Mouse (Mus musculus): ENCODE measurements around the gene Ndrg3. TPM values are rescaled to one million over a fixed set of nuclear protein-coding genes. Genes with fewer than 3 reads are reported as not detected.
"Not testable (repeated sequence)": the region's sequence is repeated elsewhere in the genome, so short reads cannot be mapped to it uniquely, and the experiment has no call there.

The Ndrg3 gene
- total RNA-seq, 1 experiment from 2014 or later: 53.4 TPM

DNA sequence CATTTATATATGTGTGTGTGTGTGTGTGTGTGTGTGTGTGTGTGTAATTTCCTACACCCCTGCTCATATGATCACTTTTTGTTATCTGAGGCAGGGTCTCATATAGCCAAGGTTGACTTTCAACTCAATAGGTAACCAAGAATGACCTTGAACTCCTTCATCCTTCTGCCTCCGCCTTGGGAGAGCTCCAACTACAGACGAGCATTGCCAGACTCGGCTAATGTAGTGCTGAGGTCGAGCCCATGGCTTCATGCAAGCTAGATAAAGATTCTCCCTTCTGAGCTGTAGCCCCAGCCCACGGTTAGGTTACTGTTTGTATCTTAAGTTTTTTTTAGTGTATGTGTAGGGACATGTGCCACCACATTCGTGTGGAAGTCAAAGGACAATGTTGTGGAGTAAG is 90.0 kb downstream of the Ndrg3 start:
- DNase-seq: no peak

DNA sequence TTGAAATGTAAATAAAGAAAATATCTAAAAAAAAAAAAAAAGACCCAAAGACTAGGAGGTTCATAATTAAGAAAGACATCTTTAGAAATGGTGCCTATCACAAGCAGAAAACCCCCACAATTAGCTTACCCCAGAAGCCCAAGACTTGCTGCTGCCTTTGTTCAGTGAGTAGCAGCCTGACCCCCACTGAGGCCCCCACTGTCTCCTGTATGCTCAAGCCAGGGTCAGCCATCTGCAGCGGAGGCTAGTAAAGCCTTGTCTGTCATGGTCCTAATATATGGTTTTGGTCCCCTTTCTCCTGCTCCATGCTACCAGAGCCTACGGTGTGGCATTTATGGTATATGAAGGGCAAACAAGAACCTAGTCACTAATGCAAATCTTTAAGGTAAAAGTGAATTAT is 90.5 kb downstream of the Ndrg3 start:
- DNase-seq: no peak

DNA sequence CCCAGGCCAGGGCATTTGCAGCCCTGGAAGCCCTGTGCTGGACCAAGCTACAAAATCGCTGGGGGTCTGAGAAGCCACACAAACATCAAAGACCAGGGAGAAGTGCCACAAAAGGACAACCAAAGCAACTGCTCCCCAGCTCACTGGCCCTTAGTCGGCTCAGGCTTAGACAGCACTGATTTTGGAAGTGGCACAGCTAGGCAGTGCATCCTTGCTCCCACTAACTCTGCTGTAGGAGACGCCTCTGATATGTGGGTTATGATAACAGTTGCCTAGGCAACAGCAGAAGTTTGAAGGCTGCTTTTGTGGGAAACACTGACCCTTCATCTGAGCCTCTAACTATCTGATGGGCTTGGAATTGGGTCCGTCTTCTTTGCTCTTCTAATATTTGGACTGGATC is 92.7 kb downstream of the Ndrg3 start:
- no peak for DNase-seq

DNA sequence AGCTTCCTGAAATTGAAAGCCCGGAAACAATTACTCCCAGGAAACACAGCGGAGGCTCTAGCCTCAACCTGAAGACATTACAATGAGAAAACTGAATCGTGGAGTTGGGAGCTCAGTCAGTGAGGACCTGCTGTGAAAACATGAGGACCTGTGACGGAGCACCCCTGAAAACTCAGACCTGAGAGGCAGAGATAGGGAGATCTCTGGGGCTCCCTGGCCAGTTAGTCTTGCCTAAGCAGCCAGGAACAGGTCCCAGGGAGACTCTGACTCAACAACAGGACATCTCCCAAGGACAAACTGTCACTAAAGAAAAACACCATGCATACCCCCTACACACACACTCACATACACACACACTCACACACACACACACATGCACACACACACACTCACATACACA is 93.5 kb downstream of the Ndrg3 start:
- no peak for DNase-seq

DNA sequence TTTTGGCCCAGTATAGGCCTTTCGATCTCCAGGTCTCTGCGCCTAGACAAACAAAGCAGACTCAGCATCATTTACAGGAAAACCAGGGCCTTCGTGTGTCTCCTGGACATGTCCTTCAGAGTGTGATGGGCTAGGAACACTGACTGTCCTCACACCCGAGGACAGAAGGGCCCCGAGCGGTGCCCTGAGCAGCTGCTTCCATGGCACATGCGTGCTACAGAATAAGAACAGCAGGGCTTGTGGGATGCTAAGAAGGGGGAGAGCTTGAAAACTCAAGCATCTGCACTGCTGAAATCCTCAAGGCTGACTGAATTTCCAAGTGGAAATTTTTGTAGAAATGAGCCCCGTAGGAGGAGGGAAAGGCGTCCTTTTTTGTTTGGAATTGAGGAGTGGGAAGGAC is 94.8 kb downstream of the Ndrg3 start:
- no peak for DNase-seq

DNA sequence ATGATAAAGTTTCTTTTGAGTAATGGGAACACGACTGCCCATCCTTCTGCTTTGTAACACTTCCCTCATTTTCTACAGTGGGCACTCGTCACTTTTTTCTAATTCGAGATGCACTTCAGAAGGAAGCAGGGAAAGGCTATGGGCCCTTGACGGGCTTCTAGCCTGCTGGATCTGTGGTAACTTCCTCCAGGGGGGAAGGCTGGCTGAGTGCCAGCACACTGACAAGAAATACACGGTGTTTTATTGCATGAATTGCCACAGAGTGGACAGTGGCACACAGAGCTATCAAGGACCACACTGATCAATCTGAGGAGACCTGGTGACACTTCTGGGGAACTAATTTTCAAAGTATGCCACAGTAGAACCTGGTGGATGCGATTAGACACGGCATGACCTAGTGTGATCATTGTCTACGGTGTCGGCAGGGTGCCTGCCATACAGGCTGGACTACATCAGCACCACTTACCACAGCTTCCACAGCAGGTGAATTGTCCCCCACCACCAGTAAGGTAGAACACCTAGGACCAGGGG is 95.4 kb downstream of the Ndrg3 start:
- DNase-seq: no peak

DNA sequence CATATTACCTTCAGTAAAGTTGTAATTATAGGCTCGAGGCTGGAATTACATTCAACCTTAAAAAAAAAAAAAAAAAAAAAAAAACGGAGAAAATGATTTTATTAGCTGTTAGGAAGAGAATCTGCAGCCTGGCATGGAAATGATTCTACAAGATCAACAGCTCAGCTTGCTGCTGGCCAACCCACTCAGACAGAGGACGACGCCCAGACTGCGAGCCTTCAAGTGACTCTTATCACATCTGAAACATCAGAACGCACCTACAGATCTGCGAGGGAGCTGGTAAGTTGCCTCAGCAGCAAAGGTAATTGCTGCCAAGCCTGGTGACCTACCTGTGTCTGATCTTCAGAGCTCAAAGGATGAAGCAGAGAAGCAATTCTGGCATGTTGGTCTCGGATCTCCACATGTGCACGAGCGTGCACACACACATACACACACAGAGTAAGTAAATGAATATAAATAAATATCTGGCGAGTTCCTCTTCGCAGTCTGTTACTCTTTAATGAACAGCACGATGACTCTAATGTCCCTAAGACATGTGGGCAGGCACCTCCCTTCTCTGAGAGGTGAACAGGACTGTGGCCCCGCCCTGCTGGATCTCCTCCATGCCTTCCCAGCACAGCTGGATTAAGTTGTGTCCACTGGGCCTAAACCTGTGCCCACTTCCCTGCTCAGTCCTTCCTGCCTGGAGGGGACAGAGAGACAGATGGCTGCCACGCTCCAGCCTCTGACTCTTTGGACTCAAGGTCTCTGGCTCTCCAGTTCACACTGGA is 97.2 kb downstream of the Ndrg3 start:
- no peak for DNase-seq

DNA sequence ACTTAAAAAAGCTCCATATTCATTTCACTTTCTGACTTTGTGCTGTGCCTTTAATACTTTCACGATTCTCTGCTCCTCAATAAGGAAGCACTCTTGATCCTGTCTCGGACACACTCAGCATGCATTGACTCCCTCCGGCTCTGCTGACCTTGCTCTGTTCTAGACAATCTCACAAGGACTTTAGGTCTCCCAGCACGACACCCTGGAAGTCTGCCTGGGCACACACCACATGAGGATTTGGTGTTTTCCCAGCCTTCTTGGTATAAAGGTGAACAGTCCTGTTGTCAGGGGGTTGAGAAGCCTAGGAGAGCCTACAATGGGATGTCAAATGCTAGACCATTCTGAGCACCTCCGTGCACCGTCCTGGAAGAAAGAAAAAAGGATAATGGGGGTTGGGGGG is 99.0 kb downstream of the Ndrg3 start:
- DNase-seq: peak; percentile 52

DNA sequence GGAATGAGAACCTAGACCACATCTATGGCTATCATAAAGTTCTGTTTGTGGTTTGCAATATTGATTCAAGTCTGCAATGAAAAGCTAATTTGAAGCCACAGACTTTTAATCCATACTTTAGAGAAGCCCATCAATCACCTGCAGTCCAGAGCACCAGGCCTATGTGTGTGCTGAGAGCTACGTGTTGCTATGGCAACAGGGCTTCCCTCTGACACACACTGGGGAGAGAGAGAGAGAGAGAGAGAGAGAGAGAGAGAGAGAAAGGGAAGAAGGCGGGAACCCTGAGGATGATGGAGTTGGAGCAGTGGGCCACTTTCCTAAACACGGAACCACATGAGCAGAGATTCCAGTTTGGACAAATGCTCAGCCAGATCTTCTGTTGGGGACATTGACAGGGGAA is 99.6 kb downstream of the Ndrg3 start:
- DNase-seq: no peak

DNA sequence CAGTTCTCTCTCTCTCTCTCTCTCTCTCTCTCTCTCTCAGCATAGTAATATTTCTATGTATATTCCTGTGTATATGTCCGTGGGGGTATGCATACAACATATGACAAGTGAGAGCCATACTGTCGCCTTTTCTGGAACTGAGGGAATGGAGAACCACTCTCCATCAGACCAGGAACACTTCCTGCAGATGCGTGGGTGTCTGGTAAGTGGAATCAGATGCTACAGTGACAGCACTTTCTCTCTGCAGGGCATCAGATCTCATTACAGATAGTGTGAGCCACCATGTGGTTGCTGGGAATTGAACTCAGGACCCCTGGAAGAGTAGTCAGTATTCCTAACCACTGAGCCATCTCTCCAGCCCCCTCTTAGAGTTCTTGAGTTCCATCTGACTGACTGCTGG is 103.4 kb downstream of the Ndrg3 start:
- DNase-seq: no peak

DNA sequence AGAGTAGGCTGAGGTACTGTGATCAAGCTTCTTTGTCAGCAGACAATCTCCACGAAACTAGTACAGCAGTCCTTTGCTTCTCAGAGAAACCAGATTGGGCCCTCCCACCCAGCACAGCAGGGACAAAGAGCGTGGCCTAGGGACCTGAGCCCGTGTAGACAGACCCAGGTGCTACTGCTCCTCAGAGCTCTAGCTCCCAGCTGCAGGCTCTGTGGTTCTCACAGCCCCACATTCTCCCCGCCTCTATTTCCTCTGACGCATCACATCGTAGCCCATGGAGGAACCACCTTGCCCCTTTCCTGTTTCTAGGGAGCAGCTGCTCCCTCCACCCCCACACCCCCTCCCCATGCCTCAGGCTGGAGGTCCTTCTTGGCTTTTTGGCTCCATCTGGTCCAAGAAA is 104.8 kb downstream of the Ndrg3 start, which contains the start of gene Sla2:
Sla2 (minus strand) TSS at position 176 of the 400 bp plus-strand sequence.
- no peak for DNase-seq

DNA sequence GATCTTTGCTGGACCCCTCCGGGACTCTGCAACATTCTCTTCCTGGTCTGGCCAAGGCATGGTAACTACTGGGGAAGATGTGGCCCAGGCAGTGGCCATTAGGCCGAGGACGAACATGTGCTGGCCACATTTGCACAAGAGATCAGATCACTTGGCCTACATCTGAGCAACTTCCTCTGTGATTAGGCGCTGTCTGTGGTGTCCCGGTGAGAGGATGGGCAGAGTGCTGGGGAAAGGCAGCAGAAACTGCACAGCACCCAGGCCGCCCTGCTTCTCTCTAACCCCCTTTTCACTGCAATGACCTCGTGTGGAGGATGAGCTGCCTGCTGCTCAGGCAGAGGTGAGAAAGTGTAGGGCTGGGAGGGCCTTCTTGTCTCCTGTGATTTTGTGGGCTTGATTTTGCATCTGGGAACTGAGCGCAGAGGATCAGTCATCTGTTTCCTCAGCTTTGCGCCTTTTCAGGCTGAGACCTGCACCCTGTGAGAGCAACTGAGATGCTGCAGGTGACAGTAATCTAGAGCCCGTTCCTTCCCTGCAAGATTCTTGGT is 105.7 kb downstream of the Ndrg3 start:
- no peak for DNase-seq

DNA sequence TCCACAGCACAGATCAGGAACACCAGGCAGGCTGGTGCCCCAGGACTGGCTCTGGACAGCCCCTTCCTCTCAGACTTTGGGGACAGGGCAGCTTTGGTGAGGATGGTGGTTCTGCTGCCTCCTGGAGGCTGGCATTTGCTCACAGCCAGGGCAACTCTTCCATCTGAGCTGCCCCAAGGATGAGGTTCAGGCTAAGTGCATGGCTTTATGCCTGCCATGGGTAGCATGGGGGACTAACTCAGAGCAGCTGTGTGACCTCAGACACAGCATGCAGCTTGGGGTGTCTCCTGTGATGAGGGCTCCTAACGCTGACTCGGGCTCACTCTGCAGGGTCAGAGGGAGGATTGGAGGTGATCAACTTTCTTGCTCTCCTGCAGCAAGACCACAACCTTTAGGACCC is 106.2 kb downstream of the Ndrg3 start:
- not testable (repeated sequence) for DNase-seq

DNA sequence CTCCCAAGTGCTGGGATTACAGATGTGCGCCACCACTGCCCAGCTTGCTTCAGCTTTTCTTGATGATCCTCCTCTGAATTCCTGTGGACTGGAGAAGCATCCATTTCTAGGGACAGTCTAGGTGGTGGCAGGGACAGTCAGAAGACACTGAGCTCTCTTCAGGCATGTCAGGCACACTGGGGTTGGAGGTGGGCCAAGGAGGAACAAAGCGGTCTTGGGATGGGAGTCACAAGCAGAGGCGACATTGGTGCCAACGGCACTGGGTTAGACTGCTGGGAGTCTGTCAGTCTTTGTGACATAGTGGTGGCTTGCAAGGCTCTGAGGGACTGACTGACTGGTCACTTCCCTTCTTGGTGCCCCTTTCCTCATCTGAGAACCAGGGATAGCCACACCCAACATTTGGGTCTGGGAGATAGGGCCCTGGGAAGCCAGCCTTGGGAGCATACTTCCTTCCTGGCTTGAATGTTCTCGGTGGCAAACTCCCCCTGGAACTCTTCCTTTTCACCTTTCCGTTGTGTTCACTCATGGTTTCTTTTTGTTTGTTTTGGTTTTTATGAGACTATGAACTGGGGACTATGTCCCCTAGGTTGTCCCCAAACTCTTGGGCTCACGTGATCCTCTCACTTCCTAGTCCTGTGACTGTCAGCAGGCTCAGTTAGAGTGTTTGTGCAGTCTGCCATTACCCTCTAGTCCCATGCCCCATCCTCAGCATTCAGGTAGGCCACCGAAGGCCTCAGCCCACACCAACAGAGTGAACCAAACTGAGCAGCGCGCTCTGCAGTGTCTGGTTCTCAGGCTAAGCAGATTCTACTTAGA is 107.3 kb downstream of the Ndrg3 start:
- no peak for DNase-seq

DNA sequence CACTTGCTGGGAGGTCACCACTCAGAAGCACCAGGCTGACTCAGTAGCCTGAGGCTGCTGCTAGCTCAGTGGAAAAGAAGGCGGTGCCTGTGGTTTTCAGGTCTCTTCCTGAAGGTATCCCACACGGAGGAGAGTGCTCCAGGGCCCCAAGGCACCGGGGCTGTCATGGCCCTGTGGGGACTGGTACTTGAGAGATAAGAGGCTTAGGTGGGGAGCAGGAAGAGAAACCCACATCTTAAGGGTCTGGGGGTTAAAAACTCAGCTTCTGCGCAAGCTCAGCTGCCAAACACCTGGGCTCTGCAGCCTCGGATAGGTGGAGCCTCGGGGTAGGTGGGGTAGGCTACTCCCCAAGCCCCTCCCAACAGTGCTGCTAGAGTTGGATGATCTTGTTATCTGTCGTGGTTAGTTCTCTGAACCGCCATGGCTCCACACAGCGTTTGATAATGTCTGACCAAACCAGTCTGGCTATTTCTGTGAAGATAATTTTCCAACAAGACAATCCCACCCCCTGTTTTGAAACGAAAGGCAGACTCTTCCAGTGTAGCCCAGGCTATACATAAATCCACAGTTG is 109.3 kb downstream of the Ndrg3 start:
- no peak for DNase-seq

DNA sequence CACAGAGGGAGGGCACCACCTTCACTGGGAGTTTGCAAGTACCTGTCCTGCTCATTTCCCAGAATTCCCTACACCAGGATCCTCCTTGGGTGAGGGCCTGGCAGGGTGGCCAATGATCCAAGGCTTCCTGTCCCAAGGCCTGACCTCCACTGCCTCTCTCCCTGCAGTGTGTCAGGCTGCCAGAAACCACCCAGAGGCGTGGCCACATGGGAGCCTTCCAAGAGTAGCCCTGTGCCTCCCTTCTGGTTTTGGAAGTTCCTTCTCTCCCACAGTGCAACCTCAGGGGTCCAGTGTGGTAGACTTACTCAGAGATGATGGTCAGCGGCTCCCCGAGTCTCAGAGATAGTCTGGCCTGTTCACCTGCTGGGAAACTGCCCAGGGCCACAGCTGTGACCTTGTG is 112.3 kb downstream of the Ndrg3 start:
- DNase-seq: peak; percentile 77

DNA sequence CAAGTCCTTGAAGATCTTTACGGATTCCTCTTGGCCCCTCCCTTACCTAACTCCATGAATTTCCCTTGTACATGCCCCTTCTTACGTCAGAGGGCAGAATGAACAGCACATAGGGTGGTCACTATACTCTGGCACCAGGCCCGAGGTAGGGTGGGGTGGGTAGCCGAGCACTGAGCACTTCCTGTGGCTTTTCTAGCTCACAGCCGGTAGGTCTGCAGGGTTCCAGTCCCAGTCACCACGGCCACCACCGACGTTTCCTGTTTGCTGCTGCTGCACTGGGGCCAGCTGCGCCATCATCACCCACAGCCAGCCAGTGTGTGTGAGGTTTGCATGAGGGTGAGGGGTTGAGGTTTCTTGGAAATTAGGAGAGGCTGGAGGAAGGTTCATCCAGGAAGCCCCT is 114.1 kb downstream of the Ndrg3 start:
- DNase-seq: peak; percentile 45

Other genes starting within 250 kb of the Ndrg3 start
- 54.6 and 70.5 TPM in 2 replicates for gene Myl9, start 216.6 kb downstream of the Ndrg3 start, total RNA-seq (2021)
- gene Tgif2, start 152.0 kb downstream of the Ndrg3 start, total RNA-seq (2021): 6.9 and 7.7 TPM in 2 replicates
- gene 4930518I15Rik, start 134.1 kb downstream of the Ndrg3 start, total RNA-seq (2021): 2.8 and 4.1 TPM in 2 replicates
- 269 and 294 TPM in 2 replicates for gene Rab5if, start 128.9 kb downstream of the Ndrg3 start, total RNA-seq (2021)
- gene Sla2, start 104.9 kb downstream of the Ndrg3 start, total RNA-seq (2021): 0.26 and 1.2 TPM in 2 replicates
- gene Dsn1, start 15.1 kb upstream of the Ndrg3 start, total RNA-seq (2021): 8.3 and 9.2 TPM in 2 replicates
- 31.9 and 33.5 TPM in 2 replicates for gene Soga1, start 87.2 kb upstream of the Ndrg3 start, total RNA-seq (2021)
- gene Tldc2, start 95.0 kb upstream of the Ndrg3 start, total RNA-seq (2021): not detected in 2 replicates
- gene Samhd1, start 143.2 kb upstream of the Ndrg3 start, total RNA-seq (2021): 26.4 and 49.8 TPM in 2 replicates
- 11.2 and 11.9 TPM in 2 replicates for gene Rbl1, start 212.5 kb upstream of the Ndrg3 start, total RNA-seq (2021)